Mouse (Mus musculus) MEL (cell line): ENCODE measurements around the gene Sdsl. TPM values are rescaled to one million over a fixed set of nuclear protein-coding genes. Genes with fewer than 3 reads are reported as not detected.

Experiments used
- polyA plus RNA-seq, 2 experiments: library from polyadenylated mRNA; stranded (reverse) in 1 of 2; unstranded in 1 of 2; fragments of >175 nt in 1 of 2; fragments of >200 nt in 1 of 2; gene quantifications; 2 replicates each; pipeline versions ENCODE4 v1.2.1 to v1.2.4; 2012; ENCODE audit warnings: low replicate concordance in 2 of 2, low read depth in 1 of 2; ENCODE audit not compliant: insufficient read length in 2 of 2, insufficient read depth in 1 of 2, missing spikeins in 1 of 2
- total RNA-seq: library from RNA; depleted of rRNA; stranded (reverse); fragments of 300-350 nt; gene quantifications from 2 replicates; pipeline ENCODE4 v1.2.3, GENCODE M21; 2012; rRNA removed

Gene Sdsl
- total and polyA plus RNA-seq, 3 experiments = 12.1 to 21.0 TPM; not detected in 1

Other genes with a start within 250 kb of the Sdsl start
- gene Lhx5, start 41.1 kb downstream of the Sdsl start, total RNA-seq = not detected in 2 replicates
- not detected for gene Lhx5, start 41.1 kb downstream of the Sdsl start, polyA plus RNA-seq
- gene Sds, start 3.7 kb upstream of the Sdsl start, total RNA-seq = not detected in 2 replicates
- gene Sds, start 3.7 kb upstream of the Sdsl start, polyA plus RNA-seq = under 1 TPM in 1 of 2 experiments, not detected in 1; 0.17 TPM
- gene Plbd2, start 30.8 kb upstream of the Sdsl start, total RNA-seq = 9.2 and 10.1 TPM in 2 replicates
- gene Plbd2, start 30.8 kb upstream of the Sdsl start, polyA plus RNA-seq = 10 to 100 TPM in 1 of 2 experiments, not detected in 1; 30.5 TPM
- 2.3 and 2.7 TPM in 2 replicates for gene Slc8b1, start 38.4 kb upstream of the Sdsl start, total RNA-seq
- gene Slc8b1, start 38.4 kb upstream of the Sdsl start, polyA plus RNA-seq = 1 to 10 TPM in 1 of 2 experiments, not detected in 1; 5.9 TPM
- gene Tpcn1, start 115.9 kb upstream of the Sdsl start, total RNA-seq = 11.0 and 11.3 TPM in 2 replicates
- gene Tpcn1, start 115.9 kb upstream of the Sdsl start, polyA plus RNA-seq = 10 to 100 TPM in 1 of 2 experiments, not detected in 1; 43.2 TPM
- gene Iqcd, start 116.2 kb upstream of the Sdsl start, total RNA-seq = 0.62 and 1.1 TPM in 2 replicates
- 1 to 10 TPM in 1 of 2 experiments, not detected in 1; 2.2 TPM for gene Iqcd, start 116.2 kb upstream of the Sdsl start, polyA plus RNA-seq
- gene Rita1, start 139.8 kb upstream of the Sdsl start, total RNA-seq = 14.0 and 18.1 TPM in 2 replicates
- gene Rita1, start 139.8 kb upstream of the Sdsl start, polyA plus RNA-seq = 10 to 100 TPM in 1 of 2 experiments, not detected in 1; 22.1 TPM
- gene Ddx54, start 139.9 kb upstream of the Sdsl start, total RNA-seq = 73.8 and 74.8 TPM in 2 replicates
- 10 to 100 TPM in 1 of 2 experiments, not detected in 1; 99.9 TPM for gene Ddx54, start 139.9 kb upstream of the Sdsl start, polyA plus RNA-seq
- not detected in 2 replicates for gene Cfap73, start 161.4 kb upstream of the Sdsl start, total RNA-seq
- gene Cfap73, start 161.4 kb upstream of the Sdsl start, polyA plus RNA-seq = under 1 TPM in 1 of 2 experiments, not detected in 1; 0.25 TPM
- gene Rasal1, start 176.0 kb upstream of the Sdsl start, total RNA-seq = 0.26 and 0.69 TPM in 2 replicates
- gene Rasal1, start 176.0 kb upstream of the Sdsl start, polyA plus RNA-seq = 1 to 10 TPM in 1 of 2 experiments, not detected in 1; 4.5 TPM
- 0.12 and 0.13 TPM in 2 replicates for gene Dtx1, start 239.1 kb upstream of the Sdsl start, total RNA-seq
- under 1 TPM in 1 of 2 experiments, not detected in 1; 0.63 TPM for gene Dtx1, start 239.1 kb upstream of the Sdsl start, polyA plus RNA-seq